26 mouse cellular contexts compared by ENCODE assay signal in the genomic region with DNA sequence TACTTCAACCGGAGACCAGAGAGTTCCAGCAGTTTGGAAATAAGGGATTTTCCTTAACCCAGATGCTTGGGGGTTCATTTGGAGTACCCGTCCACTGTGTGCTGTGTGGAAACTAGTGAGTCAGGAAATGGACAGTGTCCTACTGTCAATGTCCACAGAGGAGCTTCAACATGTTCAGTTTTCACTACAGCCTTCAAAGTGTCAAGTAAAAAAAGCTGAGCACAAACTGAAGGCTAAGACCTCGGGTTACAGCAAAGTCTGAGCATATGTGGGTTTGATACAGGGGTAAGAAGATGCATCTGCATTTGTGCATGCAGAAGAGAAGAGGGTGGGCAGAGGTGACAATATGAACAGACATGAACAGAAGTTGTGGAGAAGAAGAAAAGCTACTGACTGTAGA.
"Had no signal": no experiment of that assay in that cellular context is flagged by ENCODE, and none has a peak within 500 bp of the region (broad histone marks: within the 10 kb centered on the region; RNA-seq: fewer than 3 reads in every experiment).

No protein-coding gene starts in this region.

- H3K4me2 ChIP-seq: embryonic facial prominence, embryonic 12.5 days; embryonic facial prominence, embryonic 13.5 days; embryonic facial prominence, embryonic 15.5 days; forebrain, embryonic 12.5 days; forebrain, embryonic 13.5 days; forebrain, embryonic 15.5 days had no signal

- H3K27ac ChIP-seq: embryonic facial prominence, embryonic 10.5 days; embryonic facial prominence, embryonic 12.5 days; embryonic facial prominence, embryonic 13.5 days; embryonic facial prominence, embryonic 15.5 days; forebrain, embryonic 10.5 days; forebrain, embryonic 12.5 days; forebrain, embryonic 13.5 days; forebrain, embryonic 15.5 days; heart, adult 2 months had no signal

- ATAC-seq: forebrain, embryonic 13.5 days; forebrain, embryonic 14.5 days; forebrain, embryonic 15.5 days; forebrain, embryonic 16.5 days; forebrain, postnatal 0 days had no signal

- H3K9ac ChIP-seq: embryonic facial prominence, embryonic 12.5 days; embryonic facial prominence, embryonic 13.5 days; embryonic facial prominence, embryonic 15.5 days; forebrain, embryonic 12.5 days; forebrain, embryonic 13.5 days; forebrain, embryonic 15.5 days; forebrain, postnatal 0 days had no signal

- H3K27me3 ChIP-seq: embryonic facial prominence, embryonic 12.5 days; embryonic facial prominence, embryonic 13.5 days; embryonic facial prominence, embryonic 15.5 days; forebrain, embryonic 12.5 days; forebrain, embryonic 13.5 days; forebrain, embryonic 15.5 days had no signal

- H3K4me3 ChIP-seq: embryonic facial prominence, embryonic 10.5 days; embryonic facial prominence, embryonic 12.5 days; embryonic facial prominence, embryonic 13.5 days; embryonic facial prominence, embryonic 15.5 days; erythroblast, embryonic 14.5 days; forebrain, embryonic 10.5 days; forebrain, embryonic 12.5 days; forebrain, embryonic 13.5 days; forebrain, embryonic 15.5 days; heart, adult 2 months had no signal

- DNase-seq: cerebellum, adult 2 months; cerebellum, adult 8-10 months; cerebellum, adult 9-10 months; cerebellum, adult 9-11 months; cerebellum, postnatal 10 days; cerebellum, postnatal 14 days; cerebellum, postnatal 25 days; cerebellum, postnatal 36 days; embryo, embryonic 11 days; forebrain, postnatal 0 days; gastrocnemius, postnatal 10 days; gastrocnemius, postnatal 25 days; gastrocnemius, postnatal 36 days; heart, adult 18-20 months; heart, adult 2 months had no signal

- H3K4me1 ChIP-seq: embryonic facial prominence, embryonic 10.5 days; embryonic facial prominence, embryonic 12.5 days; embryonic facial prominence, embryonic 13.5 days; embryonic facial prominence, embryonic 15.5 days; forebrain, embryonic 10.5 days; forebrain, embryonic 12.5 days; forebrain, embryonic 13.5 days; forebrain, embryonic 15.5 days had no signal

- H3K9me3 ChIP-seq: embryonic facial prominence, embryonic 10.5 days; embryonic facial prominence, embryonic 12.5 days; embryonic facial prominence, embryonic 13.5 days; embryonic facial prominence, embryonic 15.5 days; forebrain, embryonic 10.5 days; forebrain, embryonic 12.5 days; forebrain, embryonic 13.5 days; forebrain, embryonic 15.5 days had no signal
